Mouse (Mus musculus) thymus, postnatal 0 days (tissue): ENCODE results near the gene Svs3b. TPM values are rescaled to one million over a fixed set of nuclear protein-coding genes. Genes with fewer than 3 reads are reported as not detected.
"Not testable (repeated sequence)": the region's sequence is repeated elsewhere in the genome, so short reads cannot be mapped to it uniquely, and the experiment has no call there.

Experiments
- DNase-seq: peaks from one replicate; pipeline ENCODE4 v3.0.0-alpha.2; 2015; ENCODE audit warnings: low spot score
- polyA plus RNA-seq: library from polyadenylated mRNA; unstranded; fragments of >200 nt; fragmentation: Nextera tagmentation; extraction: Ambion mirVana; gene quantifications from 2 replicates; pipeline ENCODE4 v1.2.1, GENCODE M21; 2015

The Svs3b gene
- polyA plus RNA-seq, result 0.10 TPM in 1 of 2 replicates, not detected in the other

- DNase-seq, result not testable (repeated sequence)
These were observed at the start of gene Svs3b for GRCm38 (mm10) chr2:164256540-164256939. Svs3b (minus strand) TSS chr2:164256640.

- DNase-seq, result not testable (repeated sequence)
These were observed 32.5 kb upstream of the Svs3b start, which contains the start of gene Svs3a for GRCm38 (mm10) chr2:164288968-164289367. Svs3a (plus strand) TSS chr2:164289268.

GRCm38 (mm10) chr2:164278359-164278758 is 21.9 kb upstream of the Svs3b start, which contains the start of gene Svs4:
Svs4 (minus strand) TSS chr2:164278459.
- no peak for DNase-seq

DNA sequence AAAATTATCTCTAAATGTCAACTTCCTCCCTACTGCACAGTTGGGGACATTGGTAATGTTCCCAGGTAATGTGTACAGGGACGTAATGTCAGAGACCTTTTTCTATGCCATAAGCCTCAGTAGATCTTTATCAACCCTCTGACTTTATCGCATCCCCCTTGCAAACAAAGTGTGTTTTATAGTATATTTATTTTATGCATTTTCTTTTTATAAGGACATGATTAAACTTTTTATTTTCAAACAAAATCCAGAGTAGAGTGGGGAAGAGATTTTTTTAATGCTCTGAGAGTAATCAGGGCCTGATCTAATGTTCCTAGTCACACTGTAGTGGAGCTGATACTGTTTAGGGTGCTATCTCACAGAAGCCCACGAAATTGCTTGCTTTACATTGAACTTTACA is 18.1 kb downstream of the Svs3b start, which contains the start of gene Svs2:
Gene Svs2, minus strand, starts transcription at position 101 of the 400 bp plus-strand sequence.
- DNase-seq, result no peak

DNA sequence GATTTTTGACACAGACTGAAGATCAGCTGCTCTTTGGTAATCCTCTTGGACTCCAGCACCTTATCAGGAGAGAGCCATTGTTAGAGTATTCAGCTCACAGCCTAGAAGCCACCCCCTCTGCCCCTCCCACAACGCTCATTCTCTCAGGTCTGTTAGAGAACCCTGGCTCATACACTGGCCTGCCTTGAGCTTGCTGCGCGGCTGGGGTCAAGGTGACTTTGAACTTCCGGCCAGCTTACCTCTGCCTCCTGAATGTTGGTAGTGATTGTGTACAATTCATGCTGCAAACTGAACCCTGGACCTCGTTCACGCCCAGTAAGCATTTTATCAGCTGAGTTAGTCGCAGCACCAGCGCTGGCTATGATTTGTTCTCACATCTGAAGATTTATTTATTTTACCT is 23.8 kb downstream of the Svs3b start:
- no peak for DNase-seq

DNA sequence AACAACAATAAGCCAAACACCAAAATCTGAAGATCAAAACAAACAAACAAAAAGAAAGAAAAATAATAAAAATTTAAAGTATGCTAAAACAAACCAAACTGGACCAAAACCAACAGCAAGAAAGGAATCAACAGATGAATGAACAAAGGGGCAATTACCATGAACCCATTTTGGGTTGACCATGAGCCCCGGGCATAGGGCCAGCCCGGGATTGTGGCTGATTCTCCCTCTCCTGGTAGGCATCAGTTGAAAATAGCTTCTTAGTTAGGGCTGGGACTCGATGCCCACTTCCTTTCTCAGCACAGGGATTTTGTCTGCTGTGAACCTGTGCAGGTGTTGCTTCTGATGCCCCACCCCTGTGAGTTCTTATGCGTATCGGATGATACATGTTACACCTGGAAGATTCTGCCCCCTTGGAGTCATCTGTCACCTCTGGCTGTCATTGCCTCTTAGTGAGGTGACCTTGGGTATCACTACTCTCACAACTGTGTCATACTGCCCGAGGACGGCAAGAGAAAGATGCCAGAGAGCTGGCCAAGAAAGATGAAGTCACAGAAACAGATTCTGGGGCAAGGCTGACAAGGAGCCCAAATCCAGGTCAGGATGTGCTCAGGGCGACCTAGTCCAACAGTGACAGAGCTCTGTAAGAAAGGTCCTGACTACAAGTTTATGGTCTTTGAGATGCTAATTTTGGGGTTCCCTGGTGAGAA is 27.9 kb downstream of the Svs3b start:
- DNase-seq, result no peak

- DNase-seq, result no peak
These were observed 34.9 kb downstream of the Svs3b start, which contains the start of gene Wfdc15b for GRCm38 (mm10) chr2:164221522-164221921. Wfdc15b (minus strand) TSS chr2:164221660.

- no peak for DNase-seq
These were observed 37.1 kb downstream of the Svs3b start for GRCm38 (mm10) chr2:164219295-164219694.

- DNase-seq, result no peak
These were observed 43.7 kb downstream of the Svs3b start for GRCm38 (mm10) chr2:164212711-164213110.

DNA sequence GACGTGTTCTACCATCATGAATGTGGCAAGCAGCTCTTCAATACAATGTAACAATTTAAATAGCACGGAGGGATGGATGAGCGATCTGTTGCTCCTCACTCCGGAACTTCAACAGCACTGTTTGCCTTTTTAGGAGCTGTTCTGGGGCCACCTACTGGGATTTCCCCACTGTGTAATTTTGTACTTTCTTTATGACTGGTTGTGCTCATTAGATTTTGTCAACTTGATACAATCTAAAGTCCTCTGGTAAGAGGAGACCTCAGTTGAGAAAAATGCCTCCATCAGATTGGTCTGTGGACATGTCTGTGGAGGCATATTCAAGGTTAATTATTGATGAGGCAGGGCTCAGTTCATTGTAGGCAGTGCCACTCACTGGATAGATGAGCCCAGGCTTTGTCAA is 45.5 kb downstream of the Svs3b start:
- no peak for DNase-seq

GRCm38 (mm10) chr2:164206676-164207075 is 49.8 kb downstream of the Svs3b start:
- no peak for DNase-seq

GRCm38 (mm10) chr2:164206011-164206410 is 50.4 kb downstream of the Svs3b start:
- not testable (repeated sequence) for DNase-seq

Other genes starting within 250 kb of the Svs3b start
- gene Pabpc1l, start 231.2 kb downstream of the Svs3b start, polyA plus RNA-seq, result 1.8 and 2.0 TPM in 2 replicates
- 67.8 and 68.4 TPM in 2 replicates for gene Stk4, start 186.3 kb downstream of the Svs3b start, polyA plus RNA-seq
- 80.0 and 80.8 TPM in 2 replicates for gene Tomm34, start 185.5 kb downstream of the Svs3b start, polyA plus RNA-seq
- not detected in 2 replicates for gene Kcns1, start 85.5 kb downstream of the Svs3b start, polyA plus RNA-seq
- gene Wfdc5, start 73.9 kb downstream of the Svs3b start, polyA plus RNA-seq, result 0.09 TPM in 1 of 2 replicates, not detected in the other
- gene Wfdc12, start 66.0 kb downstream of the Svs3b start, polyA plus RNA-seq, result 2.0 and 2.3 TPM in 2 replicates
- not detected in 2 replicates for gene Wfdc15a, start 56.5 kb downstream of the Svs3b start, polyA plus RNA-seq
- 1.8 and 2.9 TPM in 2 replicates for gene Wfdc15b, start 35.0 kb downstream of the Svs3b start, polyA plus RNA-seq
- 0.09 and 0.12 TPM in 2 replicates for gene Svs2, start 18.2 kb downstream of the Svs3b start, polyA plus RNA-seq
- gene Svs4, start 21.8 kb upstream of the Svs3b start, polyA plus RNA-seq, result 0.54 TPM in 1 of 2 replicates, not detected in the other
- not detected in 2 replicates for gene Svs3a, start 32.6 kb upstream of the Svs3b start, polyA plus RNA-seq
- gene Svs6, start 60.1 kb upstream of the Svs3b start, polyA plus RNA-seq, result not detected in 2 replicates
- gene Svs5, start 76.1 kb upstream of the Svs3b start, polyA plus RNA-seq, result not detected in 2 replicates
- 9.8 and 10.6 TPM in 2 replicates for gene Slpi, start 132.5 kb upstream of the Svs3b start, polyA plus RNA-seq
- gene Rbpjl, start 146.5 kb upstream of the Svs3b start, polyA plus RNA-seq, result not detected in 2 replicates
- 0.08 and 0.12 TPM in 2 replicates for gene Matn4, start 148.5 kb upstream of the Svs3b start, polyA plus RNA-seq
- 28.7 and 40.4 TPM in 2 replicates for gene Sdc4, start 187.2 kb upstream of the Svs3b start, polyA plus RNA-seq
- gene Sys1, start 200.3 kb upstream of the Svs3b start, polyA plus RNA-seq, result 77.2 and 83.7 TPM in 2 replicates
- gene Gm20458, start 204.3 kb upstream of the Svs3b start, polyA plus RNA-seq, result 19.4 and 21.5 TPM in 2 replicates
- gene Trp53tg5, start 217.1 kb upstream of the Svs3b start, polyA plus RNA-seq, result not detected in 2 replicates
- 12.6 and 15.3 TPM in 2 replicates for gene Dbndd2, start 229.5 kb upstream of the Svs3b start, polyA plus RNA-seq
- gene Pigt, start 240.9 kb upstream of the Svs3b start, polyA plus RNA-seq, result 47.2 and 51.1 TPM in 2 replicates